Mouse (Mus musculus): Measurements from ENCODE around the gene Haus8.

- no peak for TF ChIP-seq POLR2AphosphoS2 (IDR thresholded peaks at IDR 0.05; ENCODE audit: low read depth, low read length)
- TF ChIP-seq ZC3H11A (IDR thresholded peaks at IDR 0.05; ENCODE audit: low read depth, low read length): no peak
- TF ChIP-seq RCOR1 (conservative IDR thresholded peaks at IDR 0.05; ENCODE audit: low read depth, low read length): no peak
- no peak for TF ChIP-seq ZMIZ1 (IDR thresholded peaks at IDR 0.05; ENCODE audit: low read depth, low read length)
- TF ChIP-seq ZNF384 (IDR thresholded peaks at IDR 0.05; ENCODE audit: low read depth, low read length): no peak
Observed at GRCm38 (mm10) chr8:71290211-71290610, 17.5 kb upstream of the Haus8 start.

Measured in CH12.LX (cell line).